Mouse (Mus musculus) retina, postnatal 1 day (tissue): ENCODE data around the gene Fto.

Experiments
- DNase-seq: peaks from one replicate; pipeline ENCODE4 v3.0.0-alpha.2; 2012

Gene Fto

DNA sequence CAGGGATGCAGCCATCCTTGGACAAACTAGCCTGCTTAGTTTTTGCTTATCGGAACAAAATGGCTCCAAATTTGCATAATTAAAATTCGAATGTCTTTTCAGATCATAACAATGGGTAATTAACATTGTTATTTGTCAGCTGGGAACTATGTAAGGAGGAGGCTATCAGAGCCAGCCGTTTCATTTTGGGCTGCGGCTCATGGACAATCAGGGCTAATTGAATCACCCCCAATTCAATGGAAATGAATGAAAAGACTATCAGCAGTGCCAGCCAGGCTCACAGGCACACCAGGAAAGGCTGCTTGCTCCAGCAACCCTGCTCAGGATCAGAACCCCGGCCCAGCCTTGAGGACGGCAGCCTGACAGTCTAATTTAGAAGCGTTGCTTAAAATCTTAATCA lies 395.3 kb downstream of the Fto start:
- peak; percentile 91 for DNase-seq

DNA sequence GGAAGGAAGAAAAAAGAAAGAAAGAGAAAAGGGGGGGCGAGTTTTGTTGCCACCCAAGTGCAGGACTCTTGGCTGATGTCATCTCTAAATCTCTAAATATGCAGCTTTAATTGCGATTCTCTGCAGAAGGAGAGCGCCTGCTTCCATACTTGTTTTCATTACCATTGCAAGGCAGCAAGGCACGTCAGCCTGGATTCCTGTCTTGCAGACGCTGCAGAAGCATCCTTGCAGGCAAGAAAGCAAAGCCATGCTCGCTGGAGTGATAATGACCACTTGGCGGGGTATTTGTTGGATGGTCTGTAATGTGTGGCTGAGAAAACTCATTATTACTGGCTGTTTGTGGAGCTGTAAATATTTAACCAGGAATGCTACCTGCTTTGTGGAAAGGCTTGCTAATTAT lies 396.4 kb downstream of the Fto start:
- DNase-seq, result peak; percentile 41

DNA sequence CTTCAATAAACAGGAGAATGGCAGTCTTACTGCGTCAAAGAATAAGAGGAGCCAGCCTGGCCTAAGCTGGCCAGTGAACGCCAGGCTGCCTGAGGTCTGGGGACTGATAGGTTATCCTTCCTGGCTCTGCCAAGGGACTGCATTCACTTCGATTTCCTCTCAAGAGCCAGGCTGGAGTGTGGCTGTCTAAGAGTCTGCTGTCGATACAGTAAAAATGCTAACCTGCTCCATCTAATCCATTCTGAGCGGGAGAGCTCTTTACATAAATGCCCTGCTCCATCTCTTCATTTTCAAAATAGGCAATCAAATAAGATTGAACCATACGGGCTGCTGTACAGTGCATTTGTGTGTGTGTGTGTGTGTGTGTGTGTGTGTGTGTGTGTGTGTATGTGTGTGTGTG lies 397.9 kb downstream of the Fto start:
- peak; percentile 15 for DNase-seq

DNA sequence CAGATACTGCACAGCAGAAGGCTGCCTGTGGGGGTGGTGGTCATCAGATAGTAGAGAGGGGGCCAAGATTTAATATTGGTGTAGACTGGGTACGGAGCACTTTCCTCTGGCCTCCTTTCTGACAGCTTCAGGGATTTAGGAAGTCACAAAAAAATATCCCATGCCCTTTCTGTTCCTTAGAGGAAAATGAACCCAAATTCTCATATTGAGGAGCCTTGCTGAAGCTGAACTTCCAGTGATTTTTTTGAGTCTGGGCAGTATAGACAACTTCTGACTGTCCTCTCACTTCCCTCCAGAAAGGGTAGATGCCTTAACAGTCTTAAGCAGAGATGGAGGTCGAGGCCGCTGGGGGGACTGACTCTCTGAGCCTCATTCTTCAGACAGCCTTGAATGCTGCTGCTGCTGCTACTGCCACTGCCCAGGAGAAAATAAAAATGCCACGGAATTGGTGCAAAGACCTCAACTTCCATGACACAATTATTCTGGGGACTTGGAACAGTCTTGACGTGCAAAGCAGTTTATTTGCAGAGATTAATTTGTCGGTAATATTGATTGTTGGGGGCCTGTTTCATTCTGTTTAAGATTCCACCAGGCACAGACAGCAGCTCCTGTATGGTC lies 398.8 kb downstream of the Fto start:
- peak; percentile 16 for DNase-seq

DNA sequence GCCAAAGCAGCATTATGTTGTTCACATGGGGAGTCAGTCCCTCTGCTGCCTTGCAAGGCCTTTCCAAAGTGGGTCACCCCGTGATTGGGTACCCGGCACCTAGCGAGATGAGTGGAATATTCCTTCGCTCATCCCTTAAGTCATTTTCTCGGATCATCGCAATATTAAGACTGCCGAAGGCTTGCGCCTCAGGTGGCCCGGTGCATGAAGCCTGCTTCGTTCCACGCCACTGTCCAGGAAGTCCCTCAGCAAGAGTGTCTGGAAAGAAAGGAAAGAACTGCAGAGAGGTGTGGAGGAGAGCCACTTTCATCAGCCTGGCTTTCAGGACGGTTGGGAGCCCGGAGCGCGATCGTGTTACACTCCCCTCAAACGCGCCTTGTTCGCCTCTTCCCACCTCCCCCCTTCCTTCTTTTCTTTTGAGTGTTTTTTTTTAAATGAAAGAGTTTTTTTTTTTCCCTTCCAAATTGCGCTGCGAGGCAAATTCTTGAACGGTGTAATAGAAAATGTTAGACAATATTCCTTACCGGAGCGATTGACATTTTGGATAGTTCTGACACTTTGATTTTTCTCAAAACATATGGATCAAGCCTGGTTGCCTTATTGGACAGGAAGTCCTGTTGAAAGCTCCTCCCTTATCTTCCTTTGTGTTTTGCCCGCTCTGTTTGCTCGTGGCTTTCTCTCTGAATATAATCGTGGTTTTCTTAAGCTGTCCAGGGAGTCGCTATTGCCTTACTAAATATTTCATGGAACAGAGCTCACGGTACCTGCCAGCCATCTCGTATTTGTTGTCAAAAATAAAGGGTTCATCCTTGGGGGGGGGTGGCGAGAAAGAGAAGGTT lies 399.6 kb downstream of the Fto start:
- peak; percentile 51 for DNase-seq

DNA sequence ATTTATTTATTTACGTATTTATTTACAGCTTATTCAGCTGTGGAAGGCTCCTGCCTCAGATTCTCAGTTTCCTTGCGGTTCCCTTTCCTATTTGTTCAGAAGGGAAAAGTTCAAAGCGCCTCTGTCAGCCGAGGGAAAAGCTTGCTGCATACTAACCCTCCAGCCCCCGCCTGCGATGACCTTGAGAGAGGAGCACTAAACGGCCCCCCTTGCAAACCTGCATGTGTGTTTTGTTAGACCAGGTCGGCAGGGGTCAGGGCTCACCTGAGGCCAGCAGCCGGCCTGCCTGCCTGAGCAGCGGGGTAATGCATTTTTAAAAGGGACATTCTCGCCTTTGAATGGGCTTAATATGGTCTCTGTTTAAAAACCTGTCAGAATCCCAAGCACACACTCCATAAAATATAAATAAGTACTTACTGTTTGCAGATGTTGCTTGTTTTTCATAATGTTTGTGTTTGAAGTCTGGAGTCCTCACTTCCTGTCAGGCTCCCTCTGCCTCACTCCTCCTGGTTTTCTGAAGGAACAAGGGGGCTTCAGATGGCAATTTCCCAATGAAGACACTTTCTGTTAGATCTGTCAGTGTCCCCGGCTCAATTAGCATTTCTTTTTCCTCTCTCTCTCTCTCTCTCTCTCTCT lies 400.5 kb downstream of the Fto start:
- peak; percentile 21 for DNase-seq

DNA sequence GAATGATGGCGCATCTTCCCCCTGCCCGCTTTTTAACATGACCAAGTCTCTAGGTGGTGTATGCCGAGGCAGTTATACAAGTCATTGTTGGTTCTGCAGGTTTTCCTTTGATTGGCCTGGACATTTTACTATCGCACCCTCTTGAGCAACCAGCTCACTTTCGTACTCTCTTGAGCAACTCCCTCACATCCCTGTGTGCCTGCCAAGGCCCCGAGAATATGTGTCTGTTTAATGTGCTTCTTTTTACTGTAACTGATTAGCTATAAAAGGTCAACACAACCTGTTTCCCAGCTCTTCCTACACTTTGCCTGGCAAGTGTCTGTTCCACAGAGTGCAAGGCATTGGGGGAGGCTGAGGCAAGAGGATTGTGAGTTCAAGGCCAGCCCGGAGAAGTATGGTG lies 401.4 kb downstream of the Fto start:
- DNase-seq, result no peak

DNA sequence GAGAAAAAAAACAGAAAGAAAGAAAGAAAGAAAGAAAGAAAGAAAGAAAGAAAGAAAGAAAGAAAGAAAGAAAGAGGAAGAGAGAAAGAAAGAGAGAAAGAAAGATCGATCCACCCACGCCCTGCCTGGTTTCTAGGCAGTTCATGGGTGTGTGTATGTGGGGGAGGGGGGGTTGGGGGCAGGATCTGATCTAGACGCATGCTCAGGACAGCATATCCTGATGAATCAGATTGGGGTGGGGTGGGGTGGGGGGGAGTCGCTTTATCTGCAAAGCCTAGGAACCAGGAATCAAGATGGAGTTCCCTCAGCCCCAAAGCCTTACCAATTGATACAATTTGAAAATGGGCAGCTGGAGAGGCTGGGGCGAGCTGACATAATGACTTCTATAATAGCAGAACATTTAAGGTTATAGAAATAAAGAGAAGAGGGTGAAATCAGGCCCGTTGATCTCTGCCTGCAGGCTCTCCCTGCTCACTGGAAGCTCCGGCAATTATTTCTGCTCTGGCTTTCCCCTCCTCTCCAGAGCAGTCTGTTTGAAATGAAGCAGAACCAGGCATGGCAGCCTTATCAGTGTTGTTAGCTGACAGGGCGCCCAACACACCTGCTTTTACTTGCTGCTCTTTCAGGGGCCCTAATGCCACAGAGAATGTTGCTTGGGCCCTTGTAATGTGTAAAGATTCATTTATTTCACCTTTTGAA lies 402.2 kb downstream of the Fto start:
- DNase-seq, result no peak
